Mouse (Mus musculus): ENCODE results near the gene Adcy9. TPM values are rescaled to one million over a fixed set of nuclear protein-coding genes. Genes with fewer than 3 reads are reported as not detected.

The Adcy9 gene
- total and polyA plus RNA-seq, 2 experiments from 2014 or later = 4.1 to 31.6 TPM

DNA sequence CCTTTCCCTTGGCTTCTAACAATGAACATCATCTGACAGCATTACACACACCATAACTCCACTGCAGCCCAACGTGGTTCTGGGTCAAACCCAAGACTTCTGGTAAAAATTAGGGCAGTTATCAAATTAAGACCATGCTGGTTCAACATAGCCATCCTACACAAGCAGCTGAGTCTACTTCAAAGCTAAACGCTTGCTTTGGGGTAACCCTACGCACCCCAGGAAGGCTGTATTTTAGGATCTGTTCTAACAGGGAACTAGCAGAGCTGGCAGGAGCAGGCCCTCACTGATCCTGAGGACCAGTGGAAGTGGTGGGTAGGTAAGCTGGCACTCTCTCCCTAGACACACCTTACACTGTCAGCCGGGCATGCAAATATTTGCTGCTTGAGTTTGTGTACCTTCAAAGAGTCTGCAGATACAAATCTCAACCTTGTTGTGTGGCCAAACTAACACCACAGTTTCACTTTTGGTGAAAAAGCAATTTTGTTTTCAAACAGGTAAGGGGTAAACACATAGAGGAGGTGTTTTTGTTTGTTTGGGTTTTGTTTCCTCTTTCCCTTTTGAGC is 36.7 kb downstream of the Adcy9 start:
- Histone ChIP-seq H3K36me3 (ENCODE audit: insufficient read depth, low read length) (no peaks in the 10 kb centered on the region), H3K4me1 (ENCODE audit: insufficient read depth, low read length) (no peaks in the 10 kb centered on the region), H3K4me3 (ENCODE audit: low read depth, low read length) (no peak overlapping the region), H3K27me3 (ENCODE audit: insufficient read depth, low read length) (no peaks in the 10 kb centered on the region), H3K9me3 (ENCODE audit: low read length) (no peaks in the 10 kb centered on the region), H3K9ac (replicated peaks; ENCODE audit: low read length, poor library complexity, severe bottlenecking) (no peak overlapping the region), H3K4me2 (ENCODE audit: low read depth, low read length, poor library complexity, severe bottlenecking) (no peak overlapping the region), H3K27ac (ENCODE audit: low read depth, low read length) (no peak overlapping the region)
- DNase-seq (ENCODE audit: low spot score) (no peak), ATAC-seq (ENCODE audit: low FRiP score) (no peak)
- 81% methylated on average over 4 of the region's 4 CpGs for WGBS
- no peak for TF ChIP-seq CTCF (IDR thresholded peaks at IDR 0.05)

DNA sequence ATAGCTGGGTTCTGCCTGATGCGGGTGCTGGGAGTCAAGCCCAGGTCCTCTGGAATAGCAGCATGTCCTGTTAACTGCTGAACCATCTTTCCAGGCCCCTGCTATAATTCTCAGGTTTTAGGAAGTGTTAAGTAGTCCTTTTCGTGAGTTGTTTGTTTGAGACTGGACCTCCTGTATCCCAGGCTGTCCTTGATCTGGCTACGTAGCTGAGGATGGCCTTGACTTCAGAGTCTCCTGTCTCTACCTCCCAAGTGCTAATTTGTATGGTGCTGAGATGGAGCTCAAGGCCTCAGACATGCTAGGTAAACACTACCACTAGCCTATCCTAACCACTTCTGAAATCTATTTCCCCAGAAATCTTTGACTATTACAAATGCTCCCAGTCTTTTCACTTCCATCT is 37.9 kb downstream of the Adcy9 start:
- 93% methylated on average over 3 of the region's 3 CpGs for WGBS
- no peaks in the 10 kb centered on the region for H3K27me3 ChIP-seq (ENCODE audit: insufficient read depth, low read length)
- no peak for TF ChIP-seq CTCF (IDR thresholded peaks at IDR 0.05)
- DNase-seq (ENCODE audit: low spot score) = no peak
- no peaks in the 10 kb centered on the region for H3K36me3 ChIP-seq (ENCODE audit: insufficient read depth, low read length)
- H3K27ac ChIP-seq (ENCODE audit: low read depth, low read length) = no peak overlapping the region
- H3K9me3 ChIP-seq (ENCODE audit: low read length) = no peaks in the 10 kb centered on the region
- no peak for ATAC-seq (ENCODE audit: low FRiP score)
- H3K4me1 ChIP-seq (ENCODE audit: insufficient read depth, low read length) = no peaks in the 10 kb centered on the region
- no peak overlapping the region for H3K4me3 ChIP-seq (ENCODE audit: low read depth, low read length)
- H3K9ac ChIP-seq (replicated peaks; ENCODE audit: low read length, poor library complexity, severe bottlenecking) = no peak overlapping the region
- H3K4me2 ChIP-seq (ENCODE audit: low read depth, low read length, poor library complexity, severe bottlenecking) = no peak overlapping the region

DNA sequence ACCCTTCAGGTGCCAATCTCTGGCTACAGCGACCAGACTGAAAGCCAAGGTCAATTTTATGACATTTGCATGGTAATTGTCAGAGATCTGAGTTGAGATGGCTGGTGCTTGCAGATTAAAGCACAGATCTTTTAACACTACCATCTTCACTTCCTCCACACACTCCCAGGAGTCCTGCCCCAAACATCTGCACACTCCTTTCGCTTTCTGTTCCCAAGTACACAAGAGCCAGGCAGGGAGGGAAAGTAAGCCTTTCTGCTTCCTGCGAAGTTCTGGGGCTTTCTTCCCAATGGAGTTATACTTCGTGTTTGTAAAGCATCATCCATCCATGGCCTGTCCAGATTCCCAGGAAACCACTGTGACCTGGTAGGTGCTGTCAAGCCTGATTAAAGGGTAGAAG is 38.8 kb downstream of the Adcy9 start:
- DNase-seq (ENCODE audit: low spot score) (no peak), ATAC-seq (ENCODE audit: low FRiP score) (no peak)
- Histone ChIP-seq H3K4me3 (ENCODE audit: low read depth, low read length) (no peak overlapping the region), H3K27me3 (ENCODE audit: insufficient read depth, low read length) (no peaks in the 10 kb centered on the region), H3K4me2 (ENCODE audit: low read depth, low read length, poor library complexity, severe bottlenecking) (no peak overlapping the region), H3K36me3 (ENCODE audit: insufficient read depth, low read length) (no peaks in the 10 kb centered on the region), H3K4me1 (ENCODE audit: insufficient read depth, low read length) (no peaks in the 10 kb centered on the region), H3K9ac (replicated peaks; ENCODE audit: low read length, poor library complexity, severe bottlenecking) (no peak overlapping the region), H3K9me3 (ENCODE audit: low read length) (no peaks in the 10 kb centered on the region), H3K27ac (ENCODE audit: low read depth, low read length) (no peak overlapping the region)
- WGBS = 82% methylated on average over 4 of the region's 4 CpGs
- no peak for TF ChIP-seq CTCF (IDR thresholded peaks at IDR 0.05)

DNA sequence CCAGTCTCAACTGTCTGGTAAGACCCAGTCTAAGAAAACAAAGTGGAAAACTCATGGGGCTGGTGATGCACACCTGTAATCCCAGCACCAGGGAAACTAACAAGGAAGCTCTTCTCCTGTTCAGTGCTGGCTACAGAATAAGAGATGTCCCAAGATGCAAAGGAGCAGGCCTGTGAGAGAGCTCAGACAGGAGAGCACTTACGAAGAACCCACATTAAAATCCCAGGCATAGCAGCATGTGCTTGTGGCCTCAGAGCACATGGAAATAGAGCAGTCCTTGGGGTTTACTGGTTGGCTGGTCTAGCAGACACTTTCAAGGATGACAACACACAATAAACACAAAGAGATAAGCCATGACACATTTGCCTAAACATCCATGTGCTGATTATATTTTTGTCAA is 41.5 kb downstream of the Adcy9 start:
- Histone ChIP-seq H3K9ac (replicated peaks; ENCODE audit: low read length, poor library complexity, severe bottlenecking) (no peak overlapping the region), H3K4me1 (ENCODE audit: insufficient read depth, low read length) (no peaks in the 10 kb centered on the region), H3K4me2 (ENCODE audit: low read depth, low read length, poor library complexity, severe bottlenecking) (no peak overlapping the region), H3K27ac (ENCODE audit: low read depth, low read length) (no peak overlapping the region), H3K9me3 (ENCODE audit: low read length) (no peaks in the 10 kb centered on the region), H3K4me3 (ENCODE audit: low read depth, low read length) (no peak overlapping the region), H3K27me3 (ENCODE audit: insufficient read depth, low read length) (no peaks in the 10 kb centered on the region), H3K36me3 (ENCODE audit: insufficient read depth, low read length) (no peaks in the 10 kb centered on the region)
- DNase-seq (ENCODE audit: low spot score) (no peak), ATAC-seq (ENCODE audit: low FRiP score) (no peak)
- no peak for TF ChIP-seq CTCF (IDR thresholded peaks at IDR 0.05)
- WGBS = 80% methylated on average over 1 of the region's 1 CpGs

DNA sequence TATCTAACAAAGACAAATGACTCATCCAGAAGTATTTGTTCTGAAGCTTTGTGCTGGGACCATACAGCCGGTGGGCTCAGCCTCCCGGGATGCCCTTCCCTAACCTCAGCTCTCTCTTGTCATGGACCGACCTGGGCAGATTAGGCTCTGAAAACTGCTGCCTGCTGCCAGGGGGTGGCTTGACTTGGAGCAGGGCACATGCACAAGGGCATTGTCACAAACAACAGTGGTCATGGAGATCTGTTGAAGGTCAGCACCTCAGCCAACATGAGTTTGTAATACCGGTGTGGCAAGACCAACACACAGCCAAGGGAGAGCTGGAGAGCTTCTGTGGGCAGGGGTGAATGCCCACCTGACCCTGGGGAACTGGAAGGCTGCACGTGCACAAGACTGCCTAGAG is 42.7 kb downstream of the Adcy9 start:
- H3K27ac ChIP-seq (ENCODE audit: low read depth, low read length) = no peak overlapping the region
- H3K36me3 ChIP-seq (ENCODE audit: insufficient read depth, low read length) = no peaks in the 10 kb centered on the region
- WGBS = 76% methylated on average over 5 of the region's 5 CpGs
- no peaks in the 10 kb centered on the region for H3K4me1 ChIP-seq (ENCODE audit: insufficient read depth, low read length)
- no peak overlapping the region for H3K4me2 ChIP-seq (ENCODE audit: low read depth, low read length, poor library complexity, severe bottlenecking)
- no peak for ATAC-seq (ENCODE audit: low FRiP score)
- DNase-seq (ENCODE audit: low spot score) = no peak
- H3K4me3 ChIP-seq (ENCODE audit: low read depth, low read length) = no peak overlapping the region
- no peak for TF ChIP-seq CTCF (IDR thresholded peaks at IDR 0.05)
- no peak overlapping the region for H3K9ac ChIP-seq (replicated peaks; ENCODE audit: low read length, poor library complexity, severe bottlenecking)
- H3K9me3 ChIP-seq (ENCODE audit: low read length) = no peaks in the 10 kb centered on the region
- no peaks in the 10 kb centered on the region for H3K27me3 ChIP-seq (ENCODE audit: insufficient read depth, low read length)

GRCm38 (mm10) chr16:4374780-4375380 is 45.4 kb downstream of the Adcy9 start:
- H3K27me3 ChIP-seq (ENCODE audit: insufficient read depth, low read length) = no peaks in the 10 kb centered on the region
- WGBS = 65% methylated on average over 7 of the region's 7 CpGs
- H3K4me3 ChIP-seq (ENCODE audit: low read depth, low read length) = no peak overlapping the region
- ATAC-seq (ENCODE audit: low FRiP score) (no peak), DNase-seq (ENCODE audit: low spot score) (no peak)
- no peaks in the 10 kb centered on the region for H3K36me3 ChIP-seq (ENCODE audit: insufficient read depth, low read length)
- no peaks in the 10 kb centered on the region for H3K9me3 ChIP-seq (ENCODE audit: low read length)
- no peaks in the 10 kb centered on the region for H3K4me1 ChIP-seq (ENCODE audit: insufficient read depth, low read length)
- H3K9ac ChIP-seq (replicated peaks; ENCODE audit: low read length, poor library complexity, severe bottlenecking) = no peak overlapping the region
- TF ChIP-seq CTCF (IDR thresholded peaks at IDR 0.05) = no peak
- no peak overlapping the region for H3K27ac ChIP-seq (ENCODE audit: low read depth, low read length)
- no peak overlapping the region for H3K4me2 ChIP-seq (ENCODE audit: low read depth, low read length, poor library complexity, severe bottlenecking)

Data from midbrain, postnatal 0 days (tissue).